In genomic region chr7:120917592-120918461, GRCm38 (mm10) we compare ENCODE assay signal across 7 mouse cellular contexts. TPM values are rescaled to one million over a fixed set of nuclear protein-coding genes. Genes with fewer than 3 reads are reported as not detected.
DNase-seq lines count a peak whose midpoint lies in the region; ATAC-seq lines count a peak whose summit lies in the region.

Gene Polr3e, plus strand, starts transcription at chr7:120917744.

- DNase-seq in adrenal gland, adult 2 months: peak; percentile 99
- peak; percentile 98 for DNase-seq in embryo, embryonic 11.5 days (ENCODE audit: low read depth, low spot score)
- peak; percentile 99 for DNase-seq in gastrocnemius, postnatal 4 days (ENCODE audit: low spot score in 2 of 2)
- DNase-seq in left cerebral cortex, postnatal 36 days (ENCODE audit: low spot score in 2 of 2): peak; percentile 100
- DNase-seq in midbrain, embryonic 11.5 days (ENCODE audit: low spot score, missing footprints): peak; percentile 100
- DNase-seq in skeletal muscle tissue, adult 2 months (ENCODE audit: low read depth, low spot score): peak; percentile 99

- intact Hi-C loops in left cerebral cortex, postnatal 36 days (cut with DNase I): loop anchor here (1.0 to 10.0 kb wide), 4 partner anchors 75 to 283 kb away; partner anchors contain the start of genes Eef2k, Mosmo, Pdzd9 and Uqcrc2

- H3K36me3 ChIP-seq in intestine, embryonic 16.5 days (ENCODE audit: control insufficient read depth, insufficient read depth, low read length): no peaks in the 10 kb centered on the region
- H3K36me3 ChIP-seq in midbrain, embryonic 11.5 days (ENCODE audit: control insufficient read depth, insufficient read depth, low read length): 0 out of 2 replicates have a peak, but pooled peaks cover 2% of the 10 kb centered on the region

- H3K4me3 ChIP-seq in intestine, embryonic 16.5 days (ENCODE audit: low read length): peak within 1 kb of the TSS; percentile 97
- peak within 1 kb of the TSS; percentile 98 for H3K4me3 ChIP-seq in midbrain, embryonic 11.5 days (ENCODE audit: low read depth, low read length)

- peaks cover 6% of the 10 kb centered on the region for H3K4me1 ChIP-seq in intestine, embryonic 16.5 days (ENCODE audit: control insufficient read depth, insufficient read depth, low read length)
- no peaks in the 10 kb centered on the region for H3K4me1 ChIP-seq in midbrain, embryonic 11.5 days (ENCODE audit: control insufficient read depth, insufficient read depth, low read length)

- peak within 1 kb of the TSS; percentile 91 for H3K9ac ChIP-seq in intestine, embryonic 16.5 days (ENCODE audit: low read depth, low read length)
- H3K9ac ChIP-seq in midbrain, embryonic 11.5 days (ENCODE audit: low read length): peak within 1 kb of the TSS; percentile 92

- ATAC-seq in intestine, embryonic 16.5 days: peak; percentile 92
- peak; percentile 94 for ATAC-seq in midbrain, embryonic 11.5 days (ENCODE audit: low FRiP score)

- under 1% methylated on average over 102 of the region's 102 CpGs for WGBS in intestine, embryonic 16.5 days
- under 1% methylated on average over 83 of the region's 102 CpGs for WGBS in midbrain, embryonic 11.5 days

- H3K9me3 ChIP-seq in intestine, embryonic 16.5 days (ENCODE audit: control insufficient read depth, low read length): no peaks in the 10 kb centered on the region
- no peaks in the 10 kb centered on the region for H3K9me3 ChIP-seq in midbrain, embryonic 11.5 days (ENCODE audit: control insufficient read depth, low read length)

- H3K27me3 ChIP-seq in intestine, embryonic 16.5 days (replicated peaks; ENCODE audit: control insufficient read depth, insufficient read depth, low read length): no peaks in the 10 kb centered on the region
- H3K27me3 ChIP-seq in midbrain, embryonic 11.5 days (ENCODE audit: control insufficient read depth, insufficient read depth, low read length): no peaks in the 10 kb centered on the region

- peak within 1 kb of the TSS; percentile 61 for H3K4me2 ChIP-seq in intestine, embryonic 16.5 days (ENCODE audit: low read depth, low read length)
- peak within 1 kb of the TSS; percentile 71 for H3K4me2 ChIP-seq in midbrain, embryonic 11.5 days

- H3K27ac ChIP-seq in intestine, embryonic 16.5 days (ENCODE audit: low read length): peak within 1 kb of the TSS; percentile 92
- peak within 1 kb of the TSS; percentile 80 for H3K27ac ChIP-seq in midbrain, embryonic 11.5 days (ENCODE audit: low read depth, low read length)

RNA-seq across cellular contexts. Expression of gene Polr3e, which starts in this region (rescaled TPM):
- total RNA-seq in adrenal gland, adult 2 months (2021): 10 to 100 TPM; 22.5 to 23.0 TPM
- 15.1 and 15.5 TPM in 2 replicates for polyA plus RNA-seq in adrenal gland, adult 2 months (2012; rRNA removed)
- 10 to 100 TPM; 18.2 to 23.1 TPM for total RNA-seq in gastrocnemius, postnatal 4 days (2021)
- polyA plus RNA-seq in intestine, embryonic 16.5 days (2015; fragmentation: Nextera tagmentation; extraction: Ambion mirVana): 37.5 and 37.9 TPM in 2 replicates
- 10 to 100 TPM; 27.8 to 28.0 TPM for total RNA-seq in left cerebral cortex, postnatal 36 days (2021)
- polyA plus RNA-seq in midbrain, embryonic 11.5 days (2014; fragmentation: Nextera tagmentation; extraction: Ambion mirVana): 19.0 and 19.9 TPM in 2 replicates

Comparison
In these comparisons a context has a peak if more than half of its experiments do, and no peak if none do; other contexts are left out.
1. Peak in every context shown above with its lines: DNase-seq, ATAC-seq, H3K4me3 ChIP-seq and H3K27ac ChIP-seq.